Mouse (Mus musculus): Measurements from ENCODE around the gene Errfi1.

Gene Errfi1

GRCm38 (mm10) chr4:150917336-150918027 lies 63.8 kb downstream of the Errfi1 start:
- DNase-seq, result no peak

All from embryo, embryonic 11 days (tissue).